Mouse (Mus musculus): Measurements from ENCODE around the gene Gm49403.
"Not testable (repeated sequence)": the region's sequence is repeated elsewhere in the genome, so short reads cannot be mapped to it uniquely, and the experiment has no call there.

Gm49403 gene

DNA sequence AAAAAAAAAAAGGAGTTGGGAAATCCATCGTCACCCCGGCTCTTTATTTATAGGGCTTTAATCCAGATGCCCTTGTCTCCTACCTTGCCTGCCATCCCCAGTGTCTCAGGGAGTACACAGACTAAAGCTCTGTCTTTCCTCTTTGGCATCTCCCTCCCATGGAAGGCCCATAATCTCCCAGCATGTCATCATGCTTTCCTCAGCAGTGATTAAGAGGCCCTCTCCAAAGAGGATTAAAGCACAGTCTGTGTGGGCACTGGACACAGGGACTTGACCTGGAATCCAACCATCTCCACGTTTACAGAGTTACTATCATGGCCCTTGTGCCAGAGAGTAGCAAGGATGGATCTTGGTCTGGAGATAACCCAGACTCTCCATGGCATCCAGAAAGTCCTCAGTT, at the start of gene Gm49403, which contains the start of gene Lbhd1:
TSS of gene Gm49403 (plus strand) at position 315 of the 400 bp plus-strand sequence.
TSS of gene Lbhd1 (plus strand) at position 117 of the 400 bp plus-strand sequence.
- no peak for DNase-seq

DNA sequence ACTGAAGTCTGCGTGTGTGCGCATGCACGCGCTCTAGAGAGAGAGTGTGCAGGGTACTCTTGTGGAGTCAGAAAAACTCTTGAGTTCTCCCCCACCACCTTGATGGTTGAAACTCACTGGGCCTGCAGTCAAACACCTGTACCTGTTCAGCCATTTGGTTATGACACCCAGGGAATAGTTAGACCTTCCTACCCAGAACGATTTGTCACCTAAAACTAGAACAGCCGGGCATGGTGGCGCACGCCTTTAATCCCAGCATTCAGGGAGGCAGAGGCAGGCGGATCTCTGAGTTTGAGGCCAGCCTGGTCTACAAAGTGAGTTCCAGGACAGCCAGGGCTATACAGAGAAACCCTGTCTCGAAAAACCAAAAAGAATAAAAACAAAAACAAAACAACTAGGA, 47.4 kb upstream of the Gm49403 start:
- DNase-seq = not testable (repeated sequence)

DNA sequence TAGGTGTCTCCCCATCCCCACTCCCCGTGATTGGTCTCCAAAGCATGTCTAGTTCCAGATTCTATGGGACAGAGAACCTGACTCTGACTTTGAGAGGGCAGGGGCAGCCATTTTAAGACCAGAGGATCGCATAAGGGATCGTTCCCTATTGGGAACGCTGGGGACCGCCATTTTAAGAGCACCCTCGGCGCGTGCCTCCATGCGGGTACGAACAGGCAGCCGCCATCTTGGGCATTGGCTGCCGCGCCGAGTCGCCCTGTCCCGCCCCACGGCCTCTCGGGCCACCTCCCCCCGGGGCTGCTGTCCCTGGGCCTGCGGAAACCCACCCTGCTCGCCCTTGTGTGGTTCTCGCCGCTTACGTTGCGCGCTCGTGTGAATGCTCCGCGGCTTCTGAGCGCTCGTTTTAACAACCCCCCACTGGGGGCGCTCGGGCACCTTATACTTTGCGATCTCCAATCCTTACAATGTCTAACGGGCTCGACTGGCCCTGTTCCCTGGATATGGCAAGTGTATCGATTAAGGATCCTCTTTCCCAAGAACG, 46.4 kb upstream of the Gm49403 start, which contains the start of gene Bscl2:
TSS of gene Bscl2 (plus strand) at position 217 of the 541 bp plus-strand sequence.
- DNase-seq = peak; percentile 84

DNA sequence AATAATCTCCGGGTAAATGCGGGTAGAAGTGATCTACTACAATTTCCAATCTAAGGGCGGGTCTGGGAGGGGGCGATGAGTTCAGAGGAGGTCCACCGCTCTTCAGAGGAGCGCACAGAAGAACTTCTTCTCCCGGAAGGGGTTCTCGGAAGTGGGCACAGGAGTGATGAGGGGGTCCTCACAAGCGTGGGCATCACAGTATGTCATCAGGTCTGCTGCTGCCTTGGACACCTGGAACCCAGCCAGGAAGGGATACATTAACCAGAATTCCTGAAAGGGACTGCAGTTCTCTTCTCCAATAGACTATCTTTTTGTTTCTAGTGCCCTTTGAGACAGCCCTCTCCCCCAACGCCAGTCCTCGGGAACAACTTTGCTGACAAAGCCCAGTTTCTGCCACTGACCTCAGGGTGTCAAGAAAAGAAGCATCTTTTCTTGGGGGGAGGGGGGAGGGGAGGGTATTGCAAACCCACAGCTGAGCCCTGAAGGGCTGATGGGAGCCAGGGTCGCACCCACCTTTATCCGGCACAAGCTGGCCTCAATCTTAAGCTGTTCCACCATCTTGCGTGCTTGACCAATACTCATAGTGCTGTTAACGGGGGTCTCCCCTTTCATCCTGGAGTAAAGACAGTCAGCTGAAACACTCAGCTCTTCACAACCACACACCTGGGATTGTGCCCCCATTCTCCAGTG, 45.5 kb upstream of the Gm49403 start:
- peak; percentile 44 for DNase-seq

DNA sequence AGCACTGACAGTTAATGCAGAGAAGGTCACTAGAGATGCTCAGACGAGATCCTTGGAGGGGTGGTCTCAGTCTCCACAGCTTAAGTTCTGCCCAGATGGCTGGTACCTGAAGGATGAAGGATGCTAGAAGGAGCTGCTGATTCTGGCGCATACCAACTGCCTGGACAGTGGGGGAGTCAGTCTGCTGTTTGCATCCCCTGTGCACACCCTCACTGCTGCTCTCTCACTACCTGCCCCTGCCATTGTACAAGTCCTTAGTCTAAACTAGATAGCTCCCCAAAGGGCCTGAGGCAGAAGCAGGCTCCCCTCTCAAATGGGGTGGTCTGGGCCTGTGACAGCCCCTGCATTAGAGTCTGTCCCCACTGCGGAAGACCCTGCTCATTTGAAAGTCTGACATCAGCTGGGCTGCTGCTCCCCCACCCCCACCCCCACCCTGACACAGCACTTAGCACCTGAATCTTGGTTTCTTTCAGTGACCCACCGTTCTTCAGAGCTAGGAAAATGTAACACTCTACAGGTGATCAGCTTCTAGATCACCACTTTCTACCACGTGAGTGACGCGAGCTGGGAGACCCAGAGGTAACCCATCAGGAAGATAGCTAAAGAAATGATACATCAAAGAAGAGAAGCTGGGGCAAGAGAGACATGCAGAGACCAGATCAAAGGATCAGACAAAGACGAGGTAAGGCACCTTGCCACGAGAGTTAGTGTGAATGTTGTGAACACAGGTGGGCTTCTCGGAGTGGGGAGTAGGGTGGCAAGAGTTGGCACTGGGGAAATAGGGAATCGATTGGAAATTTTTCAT, 44.4 kb upstream of the Gm49403 start, which contains the start of gene Gng3:
TSS of gene Gng3 (minus strand) at position 92 of the 805 bp plus-strand sequence.
- DNase-seq = peak; percentile 85

DNA sequence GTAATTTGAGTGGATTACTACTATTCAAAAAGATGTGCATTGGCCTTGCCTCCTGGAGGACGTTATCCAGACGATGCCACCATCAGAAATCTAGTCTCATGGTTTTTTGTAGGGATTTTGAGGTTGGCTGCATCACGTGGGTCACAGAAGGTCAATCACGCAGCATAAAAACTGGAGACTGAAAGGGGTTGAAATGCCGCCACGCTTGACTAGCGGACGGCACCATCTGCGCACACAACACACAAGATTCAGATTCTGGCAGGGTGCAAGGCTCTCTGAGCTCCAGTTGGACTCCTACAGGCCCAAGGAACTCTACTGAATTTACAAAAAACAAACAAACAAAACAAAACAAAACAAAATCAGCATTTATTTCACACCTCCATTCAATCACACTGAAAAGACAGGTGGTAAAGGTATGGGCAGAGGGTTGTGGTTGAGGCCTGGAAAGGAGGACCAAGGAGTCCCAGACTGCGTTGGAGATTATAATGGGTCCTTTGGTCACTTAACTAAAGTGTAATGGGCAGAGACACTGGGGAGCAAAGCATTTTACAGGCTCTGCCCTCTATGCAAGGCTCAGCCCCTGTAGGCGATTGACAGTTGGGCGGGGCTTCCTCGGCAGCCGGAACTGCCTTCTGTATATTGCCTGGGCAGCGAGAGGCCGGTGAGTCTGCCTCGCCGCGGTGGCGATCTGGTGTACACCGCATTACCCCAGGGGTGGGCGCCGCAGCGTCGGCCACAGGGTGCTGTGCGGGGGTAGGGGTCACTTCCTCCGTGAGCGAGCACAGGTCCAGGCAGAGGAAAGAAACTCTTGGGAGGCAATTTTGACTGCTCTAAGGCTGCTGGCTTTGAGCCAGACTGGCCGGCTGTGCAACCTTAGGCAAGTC, 43.6 kb upstream of the Gm49403 start:
- peak; percentile 79 for DNase-seq

DNA sequence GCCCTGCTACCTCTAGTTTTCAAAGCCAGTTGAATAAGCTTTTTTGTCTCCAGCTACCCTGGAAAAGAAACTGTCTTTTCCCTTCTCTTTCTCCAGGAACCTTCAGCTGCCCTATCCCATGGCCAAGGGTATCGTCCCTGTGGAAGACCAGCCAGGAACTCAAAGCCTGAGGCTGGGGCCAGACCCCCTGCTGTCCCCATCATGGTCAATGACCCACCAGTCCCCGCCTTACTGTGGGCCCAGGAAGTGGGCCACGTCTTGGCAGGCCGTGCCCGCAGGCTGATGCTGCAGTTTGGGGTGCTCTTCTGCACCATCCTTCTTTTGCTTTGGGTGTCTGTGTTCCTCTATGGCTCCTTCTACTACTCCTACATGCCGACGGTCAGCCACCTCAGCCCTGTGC, 42.7 kb upstream of the Gm49403 start:
- DNase-seq = no peak

DNA sequence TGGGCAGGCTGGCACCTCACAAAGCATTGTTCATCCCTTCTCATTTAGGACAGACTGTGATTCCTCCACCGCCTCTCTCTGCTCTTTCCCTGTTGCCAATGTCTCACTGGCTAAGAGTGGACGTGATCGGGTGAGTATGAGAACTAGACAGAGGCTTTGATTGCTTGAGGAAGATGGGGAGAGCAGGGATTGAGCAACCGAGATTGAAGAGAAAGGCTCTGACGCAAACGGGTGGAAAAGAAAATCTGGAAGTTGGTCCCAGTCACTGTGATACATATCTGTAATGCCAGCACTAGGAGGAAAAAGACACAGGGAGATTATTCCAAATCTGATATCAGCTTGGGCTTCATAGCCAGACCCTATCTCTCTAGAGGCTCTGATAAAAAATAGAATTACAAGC, 40.8 kb upstream of the Gm49403 start:
- no peak for DNase-seq

DNA sequence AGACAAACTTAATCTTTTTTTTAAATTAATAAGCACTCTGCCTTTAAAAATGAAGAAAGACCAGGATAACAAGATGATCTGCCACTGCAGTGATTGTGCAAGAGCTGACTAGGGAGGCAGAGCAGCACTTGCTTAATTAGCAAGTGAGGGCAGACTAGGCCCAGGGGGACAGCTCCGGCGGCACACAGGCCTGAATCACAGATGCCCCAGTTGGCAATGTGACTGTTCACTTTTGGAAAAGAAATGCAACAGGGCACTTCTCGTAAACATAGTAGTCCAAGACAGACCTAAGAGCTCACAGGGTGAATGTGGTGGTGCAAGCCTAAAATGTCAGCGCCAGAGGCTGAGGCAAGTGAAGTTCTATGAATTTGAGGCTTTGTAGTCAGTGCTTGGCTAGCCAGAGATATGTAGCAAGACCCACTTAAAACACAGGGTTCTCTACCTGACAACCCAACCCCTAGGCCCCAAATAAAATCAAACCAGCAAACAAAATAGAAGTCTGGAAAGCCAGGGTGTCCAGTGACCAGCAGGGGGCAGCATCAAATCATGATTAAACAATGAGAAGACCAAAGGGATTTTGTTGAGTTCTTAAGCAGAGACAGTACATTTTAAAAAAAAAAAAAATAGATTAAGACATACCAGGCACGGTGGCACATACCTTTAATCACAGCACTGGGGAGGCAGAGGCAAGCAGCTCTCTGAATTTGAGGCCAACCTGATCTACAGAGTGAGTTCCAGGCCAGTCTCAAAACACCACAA, 39.2 kb upstream of the Gm49403 start:
- peak; percentile 57 for DNase-seq

DNA sequence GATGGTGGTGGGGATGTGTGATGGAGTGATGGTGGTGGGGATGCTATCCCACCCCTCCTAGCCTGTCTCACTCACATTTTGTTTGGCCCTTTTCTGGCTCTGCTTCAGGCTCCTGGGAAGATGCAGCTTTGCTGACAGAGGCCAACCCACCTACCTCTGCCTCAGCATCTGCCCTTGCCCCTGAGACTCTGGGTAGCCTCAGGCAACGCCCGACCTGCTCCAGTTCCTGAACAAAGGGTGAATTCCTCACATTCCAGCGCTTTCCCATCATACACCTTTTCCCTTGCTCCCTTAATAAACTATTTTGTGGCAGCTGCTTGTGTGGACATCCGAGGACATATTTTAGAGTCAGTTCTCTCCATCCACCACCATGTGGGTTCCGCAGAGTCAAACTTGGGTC, 35.4 kb upstream of the Gm49403 start:
- DNase-seq = no peak

DNA sequence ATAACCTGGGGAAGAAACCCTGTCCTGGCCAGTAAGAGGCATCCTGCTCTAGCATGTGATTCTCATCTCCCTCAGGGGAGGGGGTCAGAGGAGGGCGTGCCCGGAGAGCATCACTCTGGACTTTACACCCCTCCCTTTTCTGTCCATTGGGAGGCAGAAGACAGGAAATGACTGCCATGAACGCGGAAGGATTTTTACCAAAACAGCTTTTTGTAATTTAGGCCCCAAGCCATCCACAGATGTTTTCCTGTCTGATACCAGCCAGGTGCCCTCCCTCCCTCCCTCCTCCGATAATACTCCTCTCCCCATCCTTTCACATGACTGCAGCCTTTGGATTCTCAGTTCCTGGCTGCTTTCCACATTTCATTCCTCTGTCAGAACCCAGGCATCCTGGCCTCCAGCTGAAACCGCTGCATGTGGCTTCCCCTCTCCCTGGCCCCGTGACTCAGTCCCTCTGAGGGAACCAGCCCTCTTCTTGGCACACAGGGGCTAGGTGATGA, 33.3 kb upstream of the Gm49403 start, which contains the start of gene Lrrn4cl:
TSS of gene Lrrn4cl (plus strand) at position 367 of the 500 bp plus-strand sequence.
- DNase-seq = no peak

DNA sequence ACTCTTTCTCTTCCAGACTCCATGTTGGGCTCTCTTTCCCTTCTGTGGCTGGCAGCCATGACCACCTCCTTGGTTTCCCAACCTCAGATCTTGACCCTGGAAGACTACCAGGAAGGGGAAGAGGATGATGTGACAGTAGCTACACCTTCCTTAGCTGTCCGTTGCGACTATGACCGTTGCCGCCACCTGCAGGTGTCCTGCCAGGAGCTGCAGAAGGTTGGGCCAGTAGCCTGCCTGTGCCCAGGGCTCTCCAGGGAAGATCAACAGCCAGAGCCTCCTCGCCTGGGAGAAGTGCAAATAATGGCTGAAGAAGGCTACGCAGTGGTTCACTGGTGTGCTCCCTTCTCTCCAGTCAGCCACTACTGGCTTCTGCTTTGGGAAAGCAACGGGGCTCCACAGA, 32.1 kb upstream of the Gm49403 start:
- DNase-seq = no peak

DNA sequence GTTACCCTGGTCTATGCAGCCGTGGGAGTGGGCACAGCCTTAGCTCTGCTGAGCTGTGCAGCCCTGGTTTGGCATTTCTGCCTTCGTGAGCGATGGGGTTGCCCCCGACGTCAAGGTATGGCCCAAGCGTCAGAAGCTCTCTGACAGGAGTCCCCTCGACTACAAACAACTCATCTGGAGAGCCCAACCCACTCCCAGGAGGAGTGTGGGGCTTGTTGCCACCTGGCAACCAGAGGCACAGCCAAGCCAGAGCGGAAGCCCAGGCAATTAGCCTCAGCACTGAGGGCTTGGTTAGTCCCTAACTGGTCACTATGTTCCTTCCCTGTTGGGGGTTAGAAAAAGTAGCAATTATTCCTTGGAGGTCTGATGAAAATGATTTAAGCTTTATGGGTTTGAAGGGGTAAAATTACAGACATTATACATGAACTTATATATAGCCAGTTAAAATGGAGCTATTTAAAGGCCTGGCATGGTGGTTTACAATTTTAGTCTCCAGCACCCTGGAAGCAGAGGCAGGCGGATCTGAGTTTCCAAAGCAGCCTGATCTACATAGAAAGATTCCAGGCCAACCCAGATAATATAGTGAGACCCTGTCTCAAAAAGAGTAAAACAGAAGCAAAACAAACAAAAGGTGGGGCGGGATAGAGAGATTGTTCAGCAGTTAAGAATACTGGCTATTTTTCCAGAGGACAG, 31.3 kb upstream of the Gm49403 start:
- DNase-seq = peak; percentile 32

DNA sequence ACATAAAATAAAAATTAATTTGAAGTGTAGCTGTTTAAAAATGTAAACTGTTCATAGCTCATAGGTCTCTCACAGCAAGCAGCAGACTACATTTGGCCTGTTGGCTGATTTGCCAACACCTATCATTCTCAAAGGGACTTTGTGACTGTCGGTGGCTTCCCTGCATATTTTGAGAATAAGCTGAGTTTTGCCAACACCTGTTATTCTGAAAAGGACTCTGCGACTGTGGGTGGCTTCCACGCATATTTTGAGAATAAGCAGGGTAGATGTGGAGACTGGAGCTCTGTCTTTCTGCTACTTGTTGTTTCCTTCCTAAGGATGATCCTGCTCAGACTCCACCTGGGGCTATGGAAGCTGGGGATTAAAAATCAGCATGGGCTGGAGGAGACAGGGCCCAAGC, 30.6 kb upstream of the Gm49403 start:
- no peak for DNase-seq

DNA sequence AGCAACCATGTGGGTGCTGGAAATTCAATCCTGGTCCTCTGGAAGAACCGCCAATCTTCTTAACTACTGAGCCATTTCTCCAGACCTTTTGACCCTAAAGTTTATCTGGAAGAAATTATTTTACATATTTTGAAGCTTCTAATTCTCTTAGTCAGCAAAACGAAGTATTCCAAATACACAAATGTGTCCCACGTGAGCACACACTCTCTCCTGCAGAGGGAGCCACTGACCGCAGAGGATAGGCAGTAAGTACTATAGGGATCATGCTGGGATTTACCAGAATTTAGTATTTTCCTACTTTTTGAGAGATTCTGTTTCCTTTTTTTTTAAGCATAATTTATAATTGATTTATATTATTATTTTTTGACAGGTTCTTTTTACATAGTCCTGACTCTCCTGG, 26.0 kb upstream of the Gm49403 start:
- DNase-seq = no peak

DNA sequence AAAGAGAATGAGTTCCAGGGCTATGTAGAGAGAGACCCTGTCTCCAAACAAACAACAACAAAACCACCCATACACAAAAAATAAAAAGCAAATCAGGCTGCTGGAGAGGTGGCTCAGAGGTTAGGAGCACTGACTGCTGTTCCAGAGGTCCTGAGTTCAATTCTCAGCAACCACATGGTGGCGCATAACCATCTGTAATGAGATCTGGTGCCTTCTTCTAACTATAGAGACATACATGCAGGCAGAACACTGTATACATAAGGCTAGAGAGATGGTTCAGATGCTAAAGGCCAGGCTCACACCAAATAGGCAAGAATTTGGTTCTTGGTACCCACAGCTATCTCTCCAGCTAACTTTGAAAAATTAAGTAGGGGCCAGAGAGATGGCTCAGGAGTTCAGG, 24.7 kb upstream of the Gm49403 start:
- DNase-seq = no peak

DNA sequence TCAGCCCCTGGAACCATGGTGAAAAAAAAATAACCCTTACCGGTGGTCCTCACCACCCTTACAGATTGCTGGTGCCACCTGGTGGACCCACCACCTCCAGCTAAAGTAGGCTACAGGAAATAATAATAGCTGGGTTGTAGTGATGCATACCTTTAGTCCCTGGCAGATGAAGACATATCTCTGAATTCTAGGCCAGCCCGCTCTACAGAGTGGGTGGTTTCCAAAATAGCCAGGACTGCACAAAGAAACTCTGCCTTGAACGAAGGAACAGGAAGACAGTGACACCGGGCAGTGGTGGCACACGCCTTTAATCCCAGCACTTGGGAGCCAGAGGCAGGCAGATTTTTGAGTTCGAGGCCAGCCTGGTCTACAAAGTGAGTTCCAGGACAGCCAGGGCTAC, 19.5 kb upstream of the Gm49403 start:
- no peak for DNase-seq

DNA sequence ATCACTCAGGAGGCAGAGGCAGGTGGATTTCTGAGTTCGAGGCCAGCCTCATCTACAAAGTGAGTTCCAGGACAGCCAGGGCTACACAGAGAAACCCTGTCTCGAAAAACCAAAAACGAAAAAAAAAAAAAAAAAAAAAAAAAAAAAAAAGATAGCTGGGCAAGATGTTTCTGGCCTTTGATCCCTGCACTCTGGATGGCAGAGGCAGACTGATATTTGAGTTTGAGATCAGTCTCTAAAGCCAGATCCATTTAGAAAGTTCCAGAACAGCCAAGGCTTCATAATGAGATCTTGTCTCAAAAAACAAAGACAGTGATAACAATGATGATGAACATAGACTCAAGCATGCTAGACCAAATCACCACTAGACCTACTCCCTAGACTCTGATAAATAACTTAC, 13.3 kb upstream of the Gm49403 start:
- DNase-seq = not testable (repeated sequence)

DNA sequence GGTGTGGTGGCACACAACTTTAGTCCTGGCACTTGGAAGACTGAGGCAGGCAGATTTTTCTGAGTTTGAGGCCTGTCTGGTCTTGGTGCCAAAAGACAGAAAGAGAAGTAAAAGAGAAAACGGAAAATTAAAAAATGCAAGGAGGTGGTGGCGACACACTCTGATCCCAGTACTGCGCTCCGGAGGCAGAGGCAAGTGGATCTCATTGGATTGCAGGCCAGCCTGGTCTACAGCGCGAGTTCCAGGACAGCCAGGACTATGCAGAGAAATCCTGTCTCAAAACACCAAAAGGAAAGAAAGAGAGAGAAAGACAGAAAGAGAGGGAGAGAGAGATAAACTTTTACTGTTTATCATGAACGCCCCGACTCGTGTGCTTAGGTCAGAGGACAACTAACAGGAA, 12.9 kb upstream of the Gm49403 start:
- no peak for DNase-seq

DNA sequence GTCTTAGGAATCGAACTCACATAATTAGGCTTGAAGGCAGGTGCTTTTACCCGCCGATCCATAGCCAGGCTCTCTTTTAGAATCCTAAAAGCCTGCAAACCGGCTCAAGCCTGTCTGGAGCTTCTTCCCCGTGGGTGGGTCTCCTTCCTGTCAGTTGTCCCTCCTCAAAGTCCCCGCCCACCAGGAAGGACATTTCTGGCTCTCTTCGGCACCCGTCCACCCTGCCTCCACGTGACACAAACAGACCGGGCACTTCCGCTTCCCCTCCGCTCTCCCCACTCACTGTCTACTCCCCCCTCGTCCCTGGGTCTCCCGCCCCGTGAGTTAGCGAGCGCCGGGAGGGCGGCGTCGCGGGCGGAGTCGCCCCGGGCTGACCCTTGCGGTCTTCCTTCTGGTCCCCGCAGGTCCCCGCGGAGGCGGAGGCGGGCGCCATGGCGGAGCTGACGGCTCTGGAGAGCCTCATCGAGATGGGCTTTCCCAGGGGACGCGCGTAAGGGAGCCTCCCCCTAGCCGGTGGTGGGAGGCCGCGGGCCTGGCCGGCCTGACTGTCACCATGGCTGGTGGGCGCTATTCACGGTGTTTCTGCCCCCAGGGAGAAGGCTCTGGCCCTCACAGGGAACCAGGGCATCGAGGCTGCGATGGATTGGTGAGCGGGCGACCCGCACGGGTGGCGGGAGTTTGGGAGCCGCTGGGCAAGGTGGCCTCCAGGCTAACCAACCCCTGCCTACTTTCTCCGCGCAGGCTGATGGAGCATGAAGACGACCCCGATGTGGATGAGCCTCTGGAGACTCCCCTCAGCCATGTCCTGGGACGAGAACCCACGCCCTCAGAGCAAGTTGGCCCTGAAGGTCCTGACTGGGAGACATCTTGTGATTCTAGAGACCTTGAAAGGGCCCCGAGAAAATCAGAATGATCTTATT, 12.2 kb upstream of the Gm49403 start, which contains the start of gene Ubxn1:
TSS of gene Ubxn1 (plus strand) at position 230 of the 920 bp plus-strand sequence.
- peak; percentile 99 for DNase-seq
